Mouse (Mus musculus) limb, embryonic 14.5 days (tissue): Measurements from ENCODE around the gene Hoxb5. TPM values are rescaled to one million over a fixed set of nuclear protein-coding genes. Genes with fewer than 3 reads are reported as not detected.

ENCODE experiments used
- ATAC-seq: fragments of 200-750 bp; cut with Nextera tagmentation; 2 replicates; pipeline ENCODE4 v1.8.0; 2017; ENCODE audit warnings: low read depth, moderate number of reproducible peaks, moderate TSS enrichment; ENCODE audit not compliant: low FRiP score
- DNase-seq: peaks from one replicate; pipeline ENCODE4 v3.0.0-alpha.2; 2015; ENCODE audit warnings: low spot score
- H3K27ac ChIP-seq: fragments of 300-500 bp; sonication (generic); replicated peaks from 2 replicates; pipeline ENCODE4 v1.5.1; 2014; ENCODE audit warnings: low read depth, mild to moderate bottlenecking, low read length, moderate library complexity, mixed read lengths
- H3K27me3 ChIP-seq: fragments of 300-500 bp; sonication (generic); 2 replicates; pipeline ENCODE4 v1.6.1; 2014; ENCODE audit warnings: low read length, mixed read lengths; ENCODE audit not compliant: control insufficient read depth, insufficient read depth
- H3K36me3 ChIP-seq: fragments of 300-500 bp; sonication (generic); 2 replicates; pipeline ENCODE4 v1.6.1; 2014; ENCODE audit warnings: mild to moderate bottlenecking, low read length, moderate library complexity, mixed read lengths; ENCODE audit not compliant: control insufficient read depth, insufficient read depth
- H3K4me1 ChIP-seq: fragments of 300-500 bp; sonication (generic); 2 replicates; pipeline ENCODE4 v1.6.1; 2014; ENCODE audit warnings: antibody characterized with exemption, low read length, mixed read lengths; ENCODE audit not compliant: control insufficient read depth, insufficient read depth
- H3K4me2 ChIP-seq: fragments of 300-500 bp; sonication (generic); replicated peaks from 2 replicates; pipeline ENCODE4 v1.6.1; 2014; ENCODE audit warnings: low read depth, mild to moderate bottlenecking, low read length, moderate library complexity; ENCODE audit not compliant: severe bottlenecking
- H3K4me3 ChIP-seq: fragments of 300-500 bp; sonication (generic); replicated peaks from 2 replicates; pipeline ENCODE4 v1.5.1; 2014; ENCODE audit warnings: low read length
- H3K9ac ChIP-seq: fragments of 300-500 bp; sonication (generic); 2 replicates; pipeline ENCODE4 v1.6.1; 2014; ENCODE audit warnings: mild to moderate bottlenecking, low read depth, low read length, moderate library complexity; ENCODE audit not compliant: severe bottlenecking
- H3K9me3 ChIP-seq: fragments of 300-500 bp; sonication (generic); 2 replicates; pipeline ENCODE4 v1.6.1; 2016; ENCODE audit warnings: low read length; ENCODE audit not compliant: control insufficient read depth
- POLR2A ChIP-seq: fragments of 200-500 bp; IDR thresholded peaks from 2 replicates; pipeline ENCODE4 v1.8.0; 2012; ENCODE audit warnings: inconsistent platforms, mild to moderate bottlenecking, moderate library complexity, borderline replicate concordance; ENCODE audit not compliant: insufficient read depth, insufficient read length; ENCODE audit errors: extremely low read depth
- WGBS: fragments of 180-500 bp; shearing (Covaris S2); extraction: QIAGEN DNeasy Blood & Tissue Kit; methylation state at CpG from one replicate; pipeline ENCODE4 v1.1.7; 2014; 5-methylcytosine and 5-hydroxymethylcytosine counted together
- polyA plus RNA-seq, 2 experiments: library from polyadenylated mRNA; depleted of rRNA in 1 of 2; stranded (reverse) in 1 of 2; unstranded in 1 of 2; fragments of >200 nt; fragmentation: Nextera tagmentation in 1 of 2; extraction: Ambion mirVana in 1 of 2; gene quantifications; 2 replicates each; pipeline versions ENCODE4 v1.2.1 to v1.2.3; 2012 to 2014

Gene Hoxb5
- polyA plus RNA-seq, 2 experiments, result 0.85 to 1.8 TPM

DNA sequence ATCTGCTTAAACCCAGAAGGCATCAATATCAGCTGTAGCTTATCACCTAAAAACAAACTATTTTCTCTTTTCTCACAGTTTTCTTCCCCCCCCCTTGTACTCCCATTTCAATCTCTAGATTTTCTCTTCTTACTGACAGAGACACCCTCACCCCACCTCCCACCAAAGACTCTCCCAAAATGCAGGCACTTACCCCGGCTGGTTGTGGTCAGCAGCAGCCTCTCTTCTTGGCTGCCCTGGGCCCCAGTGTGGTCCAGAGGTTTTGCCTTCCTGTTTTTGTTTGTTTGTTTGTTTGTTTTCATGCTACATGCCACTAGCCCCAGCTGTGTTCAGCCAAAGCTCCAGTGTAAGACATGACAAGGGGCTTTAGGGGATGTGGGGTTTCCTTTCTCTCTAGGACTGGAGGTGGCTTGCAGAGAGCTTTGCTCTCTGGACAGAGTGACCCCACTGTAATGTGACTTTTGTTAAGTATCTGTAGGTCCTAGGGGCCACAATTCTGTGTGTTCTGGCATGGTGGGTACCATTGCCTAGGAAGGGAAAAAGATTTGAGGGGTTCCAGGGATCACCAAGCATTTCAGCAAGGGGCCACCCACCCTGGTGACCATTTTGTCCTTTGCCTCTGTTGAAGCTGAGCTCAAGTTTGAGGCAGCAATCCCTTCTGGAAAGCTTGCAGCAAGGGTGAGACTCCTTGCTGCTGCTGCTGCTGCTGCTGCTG lies 34.9 kb upstream of the Hoxb5 start:
- H3K4me1 ChIP-seq, result no peaks in the 10 kb centered on the region
- no peak overlapping the region for H3K4me3 ChIP-seq
- H3K4me2 ChIP-seq, result no peak overlapping the region
- WGBS, result 22% methylated on average over 1 of the region's 1 CpGs
- no peak for DNase-seq
- H3K9me3 ChIP-seq, result no peaks in the 10 kb centered on the region
- H3K27me3 ChIP-seq, result peaks cover 97% of the 10 kb centered on the region
- ATAC-seq, result no peak
- H3K9ac ChIP-seq, result no peak overlapping the region
- no peak for TF ChIP-seq POLR2A
- no peak overlapping the region for H3K27ac ChIP-seq
- H3K36me3 ChIP-seq, result no peaks in the 10 kb centered on the region

DNA sequence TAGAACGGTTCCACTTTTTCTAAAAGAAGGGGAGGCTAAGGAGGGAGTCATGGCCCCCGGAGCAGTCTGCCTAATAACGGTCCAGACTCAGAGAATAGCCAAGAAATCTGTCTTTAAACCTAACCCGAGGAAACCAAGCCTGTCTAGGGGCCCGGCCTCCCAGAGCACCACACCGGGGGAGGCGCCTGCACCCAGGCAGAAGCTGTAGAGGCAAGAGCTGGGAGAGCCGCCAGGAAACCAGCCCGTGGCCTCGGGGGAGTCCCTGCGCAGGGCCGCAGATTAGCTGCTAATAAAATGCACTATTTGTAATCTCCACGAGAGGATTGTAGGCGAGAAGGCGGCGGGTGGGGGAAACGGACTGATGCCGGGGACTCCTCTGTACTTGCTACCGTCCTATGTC lies 33.3 kb upstream of the Hoxb5 start:
- ATAC-seq, result no peak
- Histone ChIP-seq H3K27ac (no peak overlapping the region), H3K9me3 (no peaks in the 10 kb centered on the region), H3K27me3 (peaks cover 97% of the 10 kb centered on the region), H3K4me1 (no peaks in the 10 kb centered on the region), H3K4me2 (no peak overlapping the region), H3K36me3 (no peaks in the 10 kb centered on the region), H3K9ac (no peak overlapping the region), H3K4me3 (no peak overlapping the region)
- no peak for TF ChIP-seq POLR2A
- no peak for DNase-seq
- 1% methylated on average over 19 of the region's 19 CpGs for WGBS

- under 1% methylated on average over 39 of the region's 40 CpGs for WGBS
- Histone ChIP-seq H3K4me2 (peak within 1 kb of the TSS; percentile 31), H3K27ac (no peak within 1 kb of the TSS), H3K4me1 (no peaks in the 10 kb centered on the region), H3K4me3 (peak within 1 kb of the TSS; percentile 28), H3K27me3 (peaks cover 98% of the 10 kb centered on the region), H3K9me3 (no peaks in the 10 kb centered on the region), H3K9ac (peak within 1 kb of the TSS; percentile 25; the same call in 1 of the 2 replicates), H3K36me3 (no peaks in the 10 kb centered on the region)
- no peak for TF ChIP-seq POLR2A
- DNase-seq (peak; percentile 51), ATAC-seq (no peak)
Measured at GRCm38 (mm10) chr11:96270996-96271540, 32.1 kb upstream of the Hoxb5 start, which contains the start of gene Hoxb9. Hoxb9 (plus strand) TSS chr11:96271457.

- H3K4me3 ChIP-seq, result peak overlapping the region; percentile 28
- WGBS, result under 1% methylated on average over 50 of the region's 52 CpGs
- no peak for DNase-seq
Measured at GRCm38 (mm10) chr11:96271541-96272011, 31.6 kb upstream of the Hoxb5 start.

DNA sequence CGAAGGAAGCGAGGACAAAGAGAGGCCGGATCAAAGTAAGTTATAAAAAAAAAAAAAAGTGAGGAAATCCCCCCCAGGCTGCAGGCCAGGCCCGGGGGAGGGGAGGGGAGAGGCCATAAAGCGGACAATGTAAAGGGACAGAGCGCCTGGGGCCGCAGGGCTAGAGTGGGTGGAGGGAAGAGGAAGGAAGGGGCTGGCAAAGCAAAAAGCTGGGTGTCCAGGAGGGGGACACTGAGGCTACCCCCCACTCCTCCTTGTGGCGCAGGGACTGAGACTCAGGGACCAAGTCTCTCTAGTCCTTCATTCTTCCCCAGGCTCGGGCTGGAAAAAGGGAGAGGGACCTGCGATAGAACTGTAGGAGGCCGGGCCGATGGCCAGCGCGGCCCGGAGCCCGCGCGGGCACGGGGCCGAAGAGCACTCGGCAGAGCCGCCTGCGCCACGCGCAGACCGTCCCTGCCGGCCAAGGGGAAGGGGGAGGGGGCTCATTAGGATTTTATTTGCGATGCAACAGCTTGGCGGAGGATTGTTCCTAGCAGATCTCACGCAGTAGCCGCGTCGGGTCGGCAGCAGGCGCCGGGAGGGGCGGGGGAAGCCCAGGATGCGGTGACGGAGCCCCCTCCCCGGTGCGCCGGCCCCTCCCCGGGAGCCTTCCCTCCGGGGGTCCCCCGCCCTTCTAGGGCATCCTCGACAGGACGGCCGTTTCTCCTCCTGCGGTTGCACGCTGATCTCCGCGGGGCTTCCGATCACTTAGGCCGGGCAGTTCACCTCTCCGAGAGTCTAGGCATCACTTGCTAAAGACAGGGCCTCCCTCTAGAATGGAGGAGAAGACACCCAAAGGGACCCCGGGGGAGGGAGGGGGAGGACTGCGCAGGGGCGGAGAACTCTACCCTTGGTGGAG lies 30.9 kb upstream of the Hoxb5 start:
- H3K27me3 ChIP-seq, result peaks cover 98% of the 10 kb centered on the region
- H3K4me1 ChIP-seq, result no peaks in the 10 kb centered on the region
- no peak for TF ChIP-seq POLR2A
- H3K36me3 ChIP-seq, result no peaks in the 10 kb centered on the region
- H3K9ac ChIP-seq, result no peak overlapping the region
- H3K4me2 ChIP-seq, result peak overlapping the region; percentile 31; the same call in 1 of the 2 replicates
- H3K27ac ChIP-seq, result no peak overlapping the region
- no peaks in the 10 kb centered on the region for H3K9me3 ChIP-seq
- DNase-seq (no peak), ATAC-seq (0 out of 2 replicates have a peak, but pooled peaks have one; percentile 24)
- 1% methylated on average over 36 of the region's 58 CpGs for WGBS
- peak overlapping the region; percentile 28 for H3K4me3 ChIP-seq

More at GRCm38 (mm10) chr11:96271541-96272011, 31.6 kb upstream of the Hoxb5 start:
- ATAC-seq, result 0 out of 2 replicates have a peak, but pooled peaks have one; percentile 8
- H3K4me2 ChIP-seq, result peak overlapping the region; percentile 31
- no peaks in the 10 kb centered on the region for H3K9me3 ChIP-seq
- H3K27ac ChIP-seq, result no peak overlapping the region
- H3K36me3 ChIP-seq, result no peaks in the 10 kb centered on the region
- TF ChIP-seq POLR2A, result no peak
- no peaks in the 10 kb centered on the region for H3K4me1 ChIP-seq
- H3K27me3 ChIP-seq, result peaks cover 98% of the 10 kb centered on the region
- H3K9ac ChIP-seq, result peak overlapping the region; percentile 25; the same call in 1 of the 2 replicates
